Mouse (Mus musculus) cortical plate, adult 2 months (tissue): ENCODE measurements at regions not wholly inside any gene's neighbourhood (a gene's known extent, or its start where the extent isn't known, plus 50 kb on each side); places are given as distances from the start of the nearest gene placed in this dataset.

Source experiments
- CTCF ChIP-seq: fragments of 200-500 bp; IDR thresholded peaks from 2 replicates; pipeline ENCODE4 v1.5.1; 2011; ENCODE audit warnings: mild to moderate bottlenecking, control low read depth, low read length; ENCODE audit not compliant: insufficient read depth; ENCODE audit errors: extremely low read depth
- POLR2A ChIP-seq: fragments of 200-500 bp; IDR thresholded peaks from 2 replicates; pipeline ENCODE4 v1.6.1; 2011; ENCODE audit warnings: mild to moderate bottlenecking, low read length, control low read depth; ENCODE audit not compliant: insufficient read depth; ENCODE audit errors: extremely low read depth

DNA sequence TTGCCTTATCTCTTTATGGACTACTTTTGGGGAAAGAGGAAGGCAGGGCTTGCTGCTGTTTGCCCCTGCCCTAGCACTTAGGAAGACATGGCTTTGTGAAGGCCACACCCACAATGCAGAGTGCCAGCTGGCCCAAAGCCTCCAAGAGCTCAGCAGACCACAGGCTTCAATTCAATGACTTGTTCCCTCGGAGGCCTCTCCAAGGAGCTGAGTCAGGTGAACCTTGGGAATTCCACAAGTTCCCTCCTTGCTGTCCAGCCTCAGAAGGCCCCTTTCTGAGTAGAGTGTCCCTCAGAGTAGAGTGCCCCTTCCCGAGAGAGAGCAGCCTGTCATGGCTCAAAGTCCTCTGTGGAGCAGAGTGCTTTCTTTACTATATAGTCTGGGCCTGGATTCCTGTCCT, 177.9 kb downstream of the Gadd45g start:
- TF ChIP-seq CTCF (no peak), POLR2A (no peak)
